Mouse (Mus musculus) spleen, postnatal 14 days (tissue): ENCODE measurements around the gene Il23a.
"Not testable (repeated sequence)": the region's sequence is repeated elsewhere in the genome, so short reads cannot be mapped to it uniquely, and the experiment has no call there.

Experiments used
- DNase-seq, 2 experiments: peaks; one replicate each; pipeline ENCODE4 v3.0.0; 2021 to 2022; ENCODE audit warnings: low spot score in 2 of 2

Gene Il23a

GRCm38 (mm10) chr10:128309654-128310053 lies 11.1 kb upstream of the Il23a start:
- no peak for DNase-seq

- peak; percentile 99 for DNase-seq
Measured at GRCm38 (mm10) chr10:128303126-128304021, 4.8 kb upstream of the Il23a start, which contains the start of gene Pan2. TSS of gene Pan2 (plus strand) at chr10:128303335.

- DNase-seq, result no peak
Measured at GRCm38 (mm10) chr10:128302785-128303125, 4.2 kb upstream of the Il23a start.

DNA sequence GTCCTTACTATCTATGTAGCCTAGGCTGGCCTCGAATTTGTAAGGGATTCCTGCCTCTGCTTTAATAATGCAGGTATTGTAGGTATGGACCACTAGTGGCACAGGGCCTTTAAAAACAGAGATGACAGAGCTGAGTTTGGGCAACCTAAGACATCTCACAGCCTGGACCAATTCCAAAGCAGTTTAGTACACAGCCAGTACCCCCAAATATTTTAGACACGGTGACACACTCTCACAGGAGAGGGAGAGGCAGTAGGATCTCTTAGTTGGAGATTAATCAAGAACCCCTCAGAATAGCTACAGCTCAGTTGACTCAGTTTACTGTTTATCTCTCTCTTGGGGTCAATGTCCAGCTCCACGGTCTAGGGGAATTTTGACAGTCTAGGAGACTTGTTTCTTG lies 3.8 kb upstream of the Il23a start:
- DNase-seq, result no peak

DNA sequence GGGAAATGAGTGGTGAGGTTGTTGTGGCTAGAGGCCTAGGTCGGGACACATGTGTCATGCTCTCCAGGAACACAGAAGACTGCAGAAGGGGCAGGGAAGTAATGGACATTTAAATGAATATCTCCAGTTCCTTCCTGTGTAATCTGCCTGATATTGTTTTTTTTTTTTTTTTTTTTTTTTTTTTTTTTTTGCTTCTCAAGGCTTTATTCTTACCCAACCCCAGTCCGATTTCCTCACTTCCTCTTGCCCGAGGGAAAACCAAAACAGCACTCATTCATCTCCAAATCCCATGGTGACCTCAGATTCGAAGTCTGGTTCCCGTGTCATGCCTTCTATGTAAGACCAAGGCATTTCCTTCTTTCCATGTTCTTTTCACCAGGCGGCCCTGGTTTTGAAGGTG lies 309 bp downstream of the Il23a start:
- DNase-seq, result no peak

GRCm38 (mm10) chr10:128297622-128298021 lies 930 bp downstream of the Il23a start:
- DNase-seq, result no peak

GRCm38 (mm10) chr10:128297221-128297620 lies 1.3 kb downstream of the Il23a start:
- DNase-seq, result no peak

- no peak for DNase-seq
Measured at GRCm38 (mm10) chr10:128296370-128297090, 2.0 kb downstream of the Il23a start.

GRCm38 (mm10) chr10:128290594-128290993 lies 8.0 kb downstream of the Il23a start:
- not testable (repeated sequence) for DNase-seq

GRCm38 (mm10) chr10:128283604-128284579 lies 14.7 kb downstream of the Il23a start:
- DNase-seq, result peak; percentile 29 to 62

GRCm38 (mm10) chr10:128282886-128283450 lies 15.6 kb downstream of the Il23a start:
- DNase-seq, result no peak

DNA sequence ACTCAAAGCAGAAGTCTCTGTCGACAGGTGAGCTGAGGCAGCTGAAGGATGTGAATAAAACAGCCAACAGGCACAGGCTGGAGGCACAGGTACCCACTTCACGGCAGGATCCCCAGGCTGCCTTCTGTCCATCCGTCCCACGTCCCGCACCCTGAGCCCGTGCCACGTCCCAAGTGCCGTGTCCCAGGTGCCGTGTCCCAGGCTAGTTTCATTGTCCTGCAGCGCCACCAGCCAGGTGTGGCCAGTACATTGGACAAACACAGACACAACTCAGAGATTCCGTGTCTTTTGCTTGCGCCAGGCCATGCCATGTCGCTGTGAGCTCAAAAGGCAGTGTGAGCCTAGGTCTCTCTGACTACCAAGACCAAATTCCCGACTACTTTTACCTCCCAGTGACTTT lies 16.9 kb downstream of the Il23a start:
- DNase-seq, result no peak

GRCm38 (mm10) chr10:128280943-128281342 lies 17.6 kb downstream of the Il23a start:
- no peak for DNase-seq

DNA sequence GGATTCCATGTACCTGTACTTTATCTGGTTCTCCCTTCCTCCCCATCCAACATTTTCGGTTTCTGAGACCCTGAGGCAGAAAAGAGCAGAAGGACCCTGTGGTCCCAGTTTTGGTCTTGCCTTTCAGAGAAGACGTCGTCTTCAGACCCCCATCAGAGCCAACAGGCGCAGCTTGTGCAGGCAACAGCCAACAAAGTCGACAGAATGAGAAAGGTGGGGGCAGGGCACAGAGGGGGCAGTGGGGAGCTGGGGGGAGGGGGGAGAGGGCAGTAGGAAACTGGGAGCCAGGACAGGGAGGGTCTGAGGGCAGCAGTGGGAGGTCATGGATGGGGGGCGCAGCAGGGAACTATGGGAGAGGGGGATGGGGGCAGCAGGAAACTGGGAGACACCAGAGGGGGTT lies 20.4 kb downstream of the Il23a start:
- DNase-seq, result no peak

GRCm38 (mm10) chr10:128275374-128275773 lies 23.2 kb downstream of the Il23a start:
- not testable (repeated sequence) for DNase-seq

DNA sequence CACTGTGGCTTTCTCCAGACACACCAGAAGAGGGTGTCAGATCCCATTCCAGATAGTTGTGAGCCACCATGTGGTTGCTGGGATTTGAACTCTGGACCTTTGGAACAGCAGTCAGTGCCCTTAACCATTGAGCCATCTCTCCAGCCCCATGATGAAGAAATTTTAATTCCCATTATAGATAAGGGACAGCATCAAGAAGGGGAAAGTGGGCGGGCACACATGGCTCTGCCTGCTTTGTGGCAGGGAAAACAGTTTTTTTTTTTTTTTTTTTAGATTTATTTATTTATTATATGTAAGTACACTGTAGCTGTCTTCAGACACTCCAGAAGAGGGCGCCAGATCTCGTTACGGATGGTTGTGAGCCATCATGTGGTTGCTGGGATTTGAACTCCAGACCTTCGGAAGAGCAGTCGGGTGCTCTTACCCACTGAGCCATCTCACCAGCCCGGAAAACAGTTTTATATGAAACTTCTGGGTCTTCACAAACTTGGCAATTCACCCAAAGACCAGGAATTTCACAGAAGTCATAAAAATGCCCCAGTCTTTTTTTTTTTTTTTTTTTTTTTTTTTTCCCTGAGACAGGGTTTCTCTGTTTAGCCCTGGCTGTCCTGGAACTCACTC lies 25.6 kb downstream of the Il23a start:
- not testable (repeated sequence) for DNase-seq

- no peak for DNase-seq
Measured at GRCm38 (mm10) chr10:128271883-128272282, 26.7 kb downstream of the Il23a start.

- DNase-seq, result no peak
Measured at GRCm38 (mm10) chr10:128270866-128271265, 27.7 kb downstream of the Il23a start.

DNA sequence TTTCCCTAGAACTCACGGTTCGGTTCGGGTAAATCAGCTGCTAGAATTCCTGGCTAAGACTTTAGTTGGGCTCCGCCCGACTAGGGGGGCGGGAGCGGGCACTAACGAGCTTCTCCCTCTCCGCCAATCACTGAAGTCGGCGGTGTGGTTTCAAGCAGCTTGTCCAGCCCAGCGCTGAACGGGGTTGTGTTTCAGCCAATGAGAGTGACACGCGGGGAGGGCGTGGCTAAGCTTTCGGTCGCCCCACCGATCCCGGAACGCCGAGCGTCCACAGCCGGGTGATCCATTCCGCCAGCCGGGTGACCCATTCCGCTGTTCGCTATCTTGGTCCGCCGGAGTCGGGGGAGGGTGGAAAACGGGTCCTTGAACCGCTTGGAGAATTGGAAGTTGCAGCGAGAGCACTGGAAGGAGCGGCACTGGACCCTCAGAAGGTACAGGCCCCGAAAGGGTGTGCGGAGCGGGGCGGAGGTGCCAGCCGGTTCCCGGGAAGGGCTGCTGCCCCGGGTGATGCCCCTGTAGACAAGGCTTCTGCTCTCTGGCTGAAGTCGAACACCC lies 28.2 kb downstream of the Il23a start, which contains the start of gene Stat2:
Gene Stat2, plus strand, starts transcription at position 273 of the 555 bp plus-strand sequence.
- DNase-seq, result peak; percentile 90 to 93

DNA sequence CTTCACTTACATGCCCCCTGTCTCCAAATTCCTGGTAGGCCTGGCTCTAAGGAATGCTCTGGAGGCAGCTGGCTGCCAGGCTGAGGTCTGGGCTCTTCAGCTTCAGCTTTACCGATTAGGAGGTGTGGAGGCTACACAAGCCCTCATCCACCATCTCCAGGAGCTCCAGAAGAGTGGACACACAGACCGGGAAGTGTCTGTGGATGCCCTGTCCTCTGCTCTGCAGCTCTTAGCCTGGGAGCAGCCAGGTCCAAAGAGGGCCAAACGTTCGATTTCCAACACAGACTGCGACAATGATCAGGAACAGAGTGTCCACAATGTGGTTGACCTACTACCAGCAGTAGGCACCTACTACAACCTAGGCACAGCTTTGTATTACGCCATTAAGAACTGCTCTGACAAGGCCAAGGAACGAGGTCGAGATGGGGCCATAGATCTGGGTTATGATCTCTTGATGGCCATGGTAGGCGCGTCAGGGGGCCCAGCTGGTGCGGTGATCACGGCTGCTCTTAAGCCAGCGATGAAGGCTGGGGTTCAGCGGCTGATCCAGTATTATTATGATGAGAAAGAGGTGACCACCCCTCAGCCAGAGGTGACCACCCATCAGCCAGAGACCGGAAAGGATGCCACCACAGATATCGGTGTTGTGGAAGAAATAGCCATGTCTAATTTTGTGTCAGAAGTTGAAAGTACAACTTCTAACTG lies 29.2 kb downstream of the Il23a start:
- no peak for DNase-seq
